Mouse (Mus musculus) heart, embryonic 16.5 days (tissue): Measurements from ENCODE around the gene Qser1. TPM values are rescaled to one million over a fixed set of nuclear protein-coding genes. Genes with fewer than 3 reads are reported as not detected.

Experiments used
- ATAC-seq: fragments of 200-750 bp; cut with Nextera tagmentation; replicated peaks from 2 replicates; pipeline ENCODE4 v1.8.0; 2017; ENCODE audit warnings: moderate number of reproducible peaks; ENCODE audit not compliant: insufficient read depth, low FRiP score; ENCODE audit errors: extremely low read depth
- H3K27ac ChIP-seq: fragments of 300-500 bp; sonication (generic); 2 replicates; pipeline ENCODE4 v1.5.1; 2014; ENCODE audit warnings: mild to moderate bottlenecking, low read length, control low read depth, moderate library complexity
- H3K27me3 ChIP-seq: fragments of 300-500 bp; sonication (generic); 2 replicates; pipeline ENCODE4 v1.6.1; 2014; ENCODE audit warnings: low read length, mixed read lengths; ENCODE audit not compliant: control insufficient read depth, insufficient read depth
- H3K36me3 ChIP-seq: fragments of 300-500 bp; sonication (generic); 2 replicates; pipeline ENCODE4 v1.6.1; 2014; ENCODE audit not compliant: control insufficient read depth, insufficient read depth
- H3K4me1 ChIP-seq: fragments of 300-500 bp; sonication (generic); 2 replicates; pipeline ENCODE4 v1.6.1; 2014; ENCODE audit warnings: low read length, mixed read lengths; ENCODE audit not compliant: control insufficient read depth, insufficient read depth
- H3K4me2 ChIP-seq: fragments of 300-500 bp; sonication (generic); 2 replicates; pipeline ENCODE4 v1.6.1; 2014; ENCODE audit warnings: low read depth, mild to moderate bottlenecking, control low read depth, low read length
- H3K4me3 ChIP-seq: fragments of 300-500 bp; sonication (generic); 2 replicates; pipeline ENCODE4 v1.5.1; 2014; ENCODE audit warnings: mild to moderate bottlenecking, control low read depth, low read length
- H3K9ac ChIP-seq: fragments of 300-500 bp; sonication (generic); 2 replicates; pipeline ENCODE4 v1.6.1; 2014; ENCODE audit warnings: low read length, control low read depth
- H3K9me3 ChIP-seq: fragments of 300-500 bp; sonication (generic); replicated peaks from 2 replicates; pipeline ENCODE4 v1.6.1; 2016; ENCODE audit warnings: low read length; ENCODE audit not compliant: control insufficient read depth
- WGBS: fragments of 180-500 bp; shearing (Covaris S2); extraction: QIAGEN DNeasy Blood & Tissue Kit; methylation state at CpG from one replicate; pipeline ENCODE4 v1.1.7; 2014; 5-methylcytosine and 5-hydroxymethylcytosine counted together
- polyA plus RNA-seq: library from polyadenylated mRNA; unstranded; fragments of >200 nt; fragmentation: Nextera tagmentation; extraction: Ambion mirVana; gene quantifications from 2 replicates; pipeline ENCODE4 v1.2.1, GENCODE M21; 2015

The Qser1 gene
- polyA plus RNA-seq, 1 experiment from 2014 or later, result 5.6 TPM

GRCm38 (mm10) chr2:104851686-104852085, 35.1 kb upstream of the Qser1 start:
- Histone ChIP-seq H3K27ac (no peak overlapping the region), H3K9ac (no peak overlapping the region), H3K4me1 (peaks cover 5% of the 10 kb centered on the region), H3K9me3 (no peaks in the 10 kb centered on the region), H3K27me3 (peaks cover 6% of the 10 kb centered on the region; the same call in 1 of the 2 replicates), H3K4me2 (no peak overlapping the region), H3K4me3 (no peak overlapping the region), H3K36me3 (no peaks in the 10 kb centered on the region)
- ATAC-seq, result no peak
- 36% methylated on average over 5 of the region's 5 CpGs for WGBS

DNA sequence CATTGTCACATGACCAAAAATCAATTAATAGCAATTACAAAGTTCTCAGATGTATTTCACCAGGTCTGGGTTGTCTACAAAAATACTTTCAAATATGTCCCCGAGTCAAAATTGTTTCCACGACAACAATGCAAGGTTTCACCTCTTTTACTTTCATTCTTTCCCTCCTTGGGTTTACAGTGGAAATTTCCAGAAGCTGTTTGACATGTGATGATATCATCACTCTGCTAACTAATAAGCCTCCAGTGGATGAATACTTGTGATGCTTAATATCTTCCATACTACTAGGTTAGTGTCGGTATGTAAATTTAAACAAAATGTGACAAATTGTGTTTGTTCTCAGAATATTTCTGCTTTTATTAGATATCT, 33.4 kb upstream of the Qser1 start:
- 59% methylated on average over 3 of the region's 3 CpGs for WGBS
- H3K9me3 ChIP-seq, result no peaks in the 10 kb centered on the region
- peaks cover 6% of the 10 kb centered on the region; the same call in 1 of the 2 replicates for H3K27me3 ChIP-seq
- H3K4me3 ChIP-seq, result peak overlapping the region; percentile 65
- H3K9ac ChIP-seq, result peak overlapping the region; percentile 74
- peaks cover 5% of the 10 kb centered on the region for H3K4me1 ChIP-seq
- H3K4me2 ChIP-seq, result peak overlapping the region; percentile 98
- ATAC-seq, result no peak
- no peak overlapping the region for H3K27ac ChIP-seq
- no peaks in the 10 kb centered on the region for H3K36me3 ChIP-seq

- Histone ChIP-seq H3K9ac (peak within 1 kb of the TSS; percentile 74), H3K36me3 (no peaks in the 10 kb centered on the region), H3K27me3 (peaks cover 6% of the 10 kb centered on the region; the same call in 1 of the 2 replicates), H3K27ac (0 out of 2 replicates have a peak within 1 kb of the TSS, but pooled peaks have one; percentile 3), H3K4me1 (peaks cover 5% of the 10 kb centered on the region), H3K4me3 (peak within 1 kb of the TSS; percentile 65), H3K9me3 (no peaks in the 10 kb centered on the region), H3K4me2 (peak within 1 kb of the TSS; percentile 98)
- under 1% methylated on average over 62 of the region's 62 CpGs for WGBS
- ATAC-seq, result peak; percentile 79
Observed at GRCm38 (mm10) chr2:104849276-104849990, 32.9 kb upstream of the Qser1 start, which contains the start of gene Prrg4. TSS of gene Prrg4 (minus strand) at chr2:104849876.

GRCm38 (mm10) chr2:104848235-104849161, 31.9 kb upstream of the Qser1 start:
- H3K27me3 ChIP-seq, result peaks cover 6% of the 10 kb centered on the region; the same call in 1 of the 2 replicates
- H3K4me2 ChIP-seq, result peak overlapping the region; percentile 98
- H3K4me3 ChIP-seq, result peak overlapping the region; percentile 65
- 0 out of 2 replicates have a peak overlapping the region, but pooled peaks have one; percentile 3 for H3K27ac ChIP-seq
- H3K9ac ChIP-seq, result peak overlapping the region; percentile 74
- no peak for ATAC-seq
- no peaks in the 10 kb centered on the region for H3K36me3 ChIP-seq
- no peaks in the 10 kb centered on the region for H3K9me3 ChIP-seq
- H3K4me1 ChIP-seq, result peaks cover 5% of the 10 kb centered on the region
- 29% methylated on average over 16 of the region's 16 CpGs for WGBS

DNA sequence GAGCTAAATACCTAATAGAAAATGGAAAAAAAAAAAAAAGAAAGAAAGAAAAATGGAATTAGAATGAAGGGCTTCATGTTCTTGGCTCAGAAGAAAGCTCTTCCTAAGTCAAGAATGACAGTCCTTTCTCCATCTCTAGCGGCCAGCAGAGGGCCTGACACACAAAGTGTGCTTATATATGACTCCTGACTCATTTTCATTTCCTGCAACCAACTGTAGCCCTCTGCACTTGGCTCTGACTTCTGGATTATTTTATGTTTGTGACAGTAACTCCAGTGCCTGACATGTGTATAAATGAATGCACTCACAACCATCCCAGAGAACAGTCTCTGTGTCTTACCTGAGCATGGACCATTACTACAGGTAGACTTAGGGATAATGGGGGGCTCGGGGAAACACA, 31.1 kb upstream of the Qser1 start:
- H3K27ac ChIP-seq, result no peak overlapping the region
- no peaks in the 10 kb centered on the region for H3K9me3 ChIP-seq
- no peaks in the 10 kb centered on the region for H3K36me3 ChIP-seq
- no peak overlapping the region for H3K4me2 ChIP-seq
- H3K27me3 ChIP-seq, result peaks cover 6% of the 10 kb centered on the region; the same call in 1 of the 2 replicates
- 46% methylated on average over 2 of the region's 2 CpGs for WGBS
- ATAC-seq, result no peak
- no peak overlapping the region for H3K9ac ChIP-seq
- peaks cover 5% of the 10 kb centered on the region for H3K4me1 ChIP-seq
- H3K4me3 ChIP-seq, result no peak overlapping the region

DNA sequence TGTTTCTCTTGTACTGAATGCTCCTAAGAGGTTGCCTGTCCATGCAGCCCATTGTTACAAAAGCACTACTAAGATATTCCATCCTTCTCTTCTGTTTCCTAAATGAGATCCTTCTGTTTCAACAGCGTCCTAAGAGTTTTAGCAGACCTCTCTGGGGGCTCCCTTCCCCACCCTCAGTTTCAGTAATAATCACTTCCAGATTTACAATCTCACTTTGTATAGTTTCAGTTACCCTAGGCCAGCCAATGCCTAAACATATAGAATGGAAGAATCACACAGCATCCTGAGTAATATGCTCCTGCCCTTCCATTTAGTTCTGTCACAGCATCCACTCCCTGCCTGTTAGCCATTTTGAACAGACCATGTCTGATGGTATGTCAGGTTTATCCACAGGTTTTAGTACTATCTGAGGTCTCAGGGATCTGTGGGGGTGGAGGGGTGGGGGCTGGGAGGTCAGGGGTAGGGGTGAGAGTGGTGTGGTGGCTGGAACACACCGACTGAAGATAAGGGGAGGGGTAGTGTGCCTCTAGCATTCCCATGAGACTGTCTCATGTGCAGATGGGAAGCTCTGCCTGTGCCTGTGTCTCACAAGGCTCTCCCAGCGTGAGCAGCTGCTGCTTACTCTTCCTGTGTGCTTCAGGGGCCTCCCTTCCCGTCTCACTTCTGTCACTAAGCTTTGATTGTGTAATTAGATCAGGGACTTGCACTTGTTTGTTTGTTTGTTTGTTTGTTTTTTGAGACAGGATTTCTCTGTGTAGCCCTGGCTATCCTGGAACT, 30.3 kb upstream of the Qser1 start:
- Histone ChIP-seq H3K9me3 (no peaks in the 10 kb centered on the region), H3K27ac (no peak overlapping the region), H3K9ac (no peak overlapping the region), H3K27me3 (peaks cover 6% of the 10 kb centered on the region; the same call in 1 of the 2 replicates), H3K4me1 (peaks cover 5% of the 10 kb centered on the region), H3K4me3 (no peak overlapping the region), H3K4me2 (no peak overlapping the region), H3K36me3 (no peaks in the 10 kb centered on the region)
- WGBS, result 39% methylated on average over 4 of the region's 4 CpGs
- ATAC-seq, result no peak

DNA sequence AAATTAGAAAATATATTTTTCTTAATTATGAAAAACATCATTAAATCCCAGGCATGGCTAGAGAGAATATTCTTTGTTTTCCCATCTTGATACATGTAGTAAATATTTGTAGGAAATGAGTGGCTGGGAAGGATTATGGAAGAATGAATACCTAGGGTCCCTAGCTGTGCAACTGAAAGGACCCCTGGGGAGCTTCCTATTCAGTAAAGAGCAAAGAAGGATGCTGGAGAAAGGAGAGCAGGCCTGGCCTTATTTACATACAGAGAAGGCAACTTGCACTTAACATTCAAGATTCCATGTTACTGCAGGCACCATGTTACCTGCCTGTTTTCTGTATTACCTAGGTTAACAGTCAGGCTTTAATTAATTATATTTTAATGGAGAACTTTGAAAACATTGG, 26.0 kb upstream of the Qser1 start:
- Histone ChIP-seq H3K27me3 (no peaks in the 10 kb centered on the region), H3K9ac (no peak overlapping the region), H3K9me3 (peaks cover 3% of the 10 kb centered on the region), H3K4me3 (no peak overlapping the region), H3K36me3 (no peaks in the 10 kb centered on the region), H3K4me2 (no peak overlapping the region), H3K4me1 (no peaks in the 10 kb centered on the region), H3K27ac (no peak overlapping the region)
- ATAC-seq, result no peak

GRCm38 (mm10) chr2:104841736-104842135, 25.2 kb upstream of the Qser1 start:
- Histone ChIP-seq H3K36me3 (no peaks in the 10 kb centered on the region), H3K4me1 (no peaks in the 10 kb centered on the region), H3K9me3 (peaks cover 3% of the 10 kb centered on the region), H3K4me3 (no peak overlapping the region), H3K27me3 (no peaks in the 10 kb centered on the region), H3K4me2 (no peak overlapping the region), H3K9ac (no peak overlapping the region), H3K27ac (no peak overlapping the region)
- ATAC-seq, result no peak
- 73% methylated on average over 7 of the region's 7 CpGs for WGBS
